Mouse (Mus musculus): ENCODE measurements around the gene Hyal3. TPM values are rescaled to one million over a fixed set of nuclear protein-coding genes. Genes with fewer than 3 reads are reported as not detected.
"Not testable (repeated sequence)": the region's sequence is repeated elsewhere in the genome, so short reads cannot be mapped to it uniquely, and the experiment has no call there.

The Hyal3 gene
- total RNA-seq, 2 experiments from 2014 or later: 0.66 to 0.78 TPM

DNA sequence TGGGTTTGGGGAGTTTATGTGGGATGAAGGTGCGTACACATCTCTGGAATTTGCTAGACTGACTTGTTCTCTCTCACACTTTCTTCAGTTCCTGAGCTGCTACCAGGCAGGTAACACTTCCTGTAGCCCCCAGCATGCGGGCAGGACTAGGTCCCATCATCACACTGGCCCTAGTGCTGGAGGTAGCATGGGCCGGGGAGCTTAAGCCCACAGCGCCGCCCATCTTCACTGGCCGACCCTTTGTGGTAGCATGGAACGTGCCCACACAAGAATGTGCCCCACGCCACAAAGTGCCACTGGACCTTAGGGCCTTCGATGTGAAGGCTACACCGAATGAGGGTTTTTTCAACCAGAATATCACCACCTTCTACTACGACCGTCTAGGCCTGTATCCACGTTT is 10.6 kb upstream of the Hyal3 start:
- no peak for DNase-seq (ENCODE audit: low spot score in 2 of 2)

DNA sequence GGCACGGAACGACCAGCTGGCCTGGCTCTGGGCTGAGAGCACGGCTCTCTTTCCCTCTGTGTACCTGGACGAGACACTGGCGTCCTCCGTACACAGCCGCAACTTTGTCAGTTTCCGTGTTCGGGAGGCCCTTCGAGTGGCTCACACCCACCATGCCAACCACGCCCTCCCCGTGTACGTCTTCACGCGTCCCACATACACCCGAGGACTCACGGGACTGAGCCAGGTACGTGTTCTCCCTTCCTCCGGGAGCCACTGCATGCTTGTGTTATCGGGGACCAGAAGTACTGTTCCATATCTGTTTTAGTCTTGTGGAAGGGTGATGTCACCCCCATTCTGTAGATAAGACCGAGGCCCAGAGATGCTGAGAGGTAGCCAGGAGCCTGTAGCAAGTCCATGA is 9.8 kb upstream of the Hyal3 start:
- DNase-seq (ENCODE audit: low spot score in 2 of 2): no peak

DNA sequence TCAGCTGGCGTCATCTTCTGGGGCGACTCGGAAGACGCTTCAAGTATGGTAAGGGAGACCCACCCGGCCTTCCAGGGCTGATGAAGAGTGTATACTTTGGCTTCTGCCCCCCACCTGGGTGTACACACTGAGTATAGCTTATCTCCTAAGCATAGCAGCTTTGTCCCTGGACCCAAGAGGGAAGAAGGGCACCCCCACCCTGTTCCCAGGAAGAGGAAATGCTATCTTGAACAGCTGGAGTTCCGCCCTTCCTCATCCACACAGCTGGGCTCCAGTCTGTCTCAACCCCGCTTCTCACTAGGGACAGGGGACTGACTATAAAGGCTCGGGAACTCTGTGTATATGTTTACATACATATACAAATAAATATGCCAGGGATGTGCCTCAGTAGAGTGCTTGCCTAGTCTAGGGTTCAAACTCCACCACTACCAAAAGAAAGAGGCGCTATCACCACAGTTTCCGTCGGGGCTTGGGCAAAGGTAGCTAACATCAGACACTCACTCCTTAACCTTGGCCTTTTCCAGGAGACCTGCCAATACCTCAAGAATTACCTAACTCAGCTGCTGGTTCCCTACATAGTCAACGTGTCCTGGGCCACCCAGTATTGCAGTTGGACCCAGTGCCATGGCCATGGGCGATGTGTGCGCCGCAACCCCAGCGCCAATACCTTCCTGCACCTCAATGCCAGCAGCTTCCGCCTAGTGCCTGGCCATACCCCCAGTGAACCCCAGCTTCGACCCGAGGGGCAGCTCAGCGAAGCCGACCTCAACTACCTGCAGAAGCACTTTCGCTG is 8.9 kb upstream of the Hyal3 start:
- no peak for DNase-seq (ENCODE audit: low spot score in 2 of 2)

DNA sequence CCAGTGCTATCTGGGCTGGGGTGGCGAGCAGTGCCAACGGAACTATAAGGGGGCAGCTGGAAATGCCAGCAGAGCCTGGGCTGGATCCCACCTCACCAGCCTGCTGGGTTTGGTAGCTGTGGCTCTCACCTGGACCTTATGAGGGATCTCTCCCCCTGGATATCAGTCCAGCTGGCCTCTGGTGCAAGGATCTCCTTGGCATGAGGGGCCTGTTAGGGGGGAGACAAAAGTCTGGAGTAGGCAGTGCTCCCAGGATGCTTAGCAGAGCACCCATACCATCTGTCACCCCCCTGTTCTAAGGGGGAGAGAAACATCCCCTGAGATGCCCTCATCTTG is 8.3 kb upstream of the Hyal3 start:
- no peak for DNase-seq (ENCODE audit: low spot score in 2 of 2)

DNA sequence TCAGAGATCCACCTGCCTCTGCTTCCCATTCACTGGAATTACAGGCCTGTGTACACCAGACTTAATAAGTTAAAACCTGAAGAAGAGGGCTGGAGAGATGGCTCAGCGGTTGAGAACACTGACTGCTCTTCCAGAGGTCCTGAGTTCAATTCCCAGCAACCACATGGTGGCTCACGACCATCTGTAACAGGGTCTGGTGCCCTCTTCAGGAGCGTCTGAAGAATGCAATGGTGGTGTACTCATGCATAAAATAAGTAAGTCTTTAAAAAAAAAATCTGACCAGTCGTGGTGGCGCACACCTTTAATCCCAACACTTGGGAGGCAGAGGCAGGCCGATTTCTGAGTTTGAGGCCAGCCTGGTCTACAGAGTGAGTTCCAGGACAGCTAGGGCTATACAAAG is 6.8 kb upstream of the Hyal3 start:
- DNase-seq (ENCODE audit: low spot score in 2 of 2): not testable (repeated sequence)

DNA sequence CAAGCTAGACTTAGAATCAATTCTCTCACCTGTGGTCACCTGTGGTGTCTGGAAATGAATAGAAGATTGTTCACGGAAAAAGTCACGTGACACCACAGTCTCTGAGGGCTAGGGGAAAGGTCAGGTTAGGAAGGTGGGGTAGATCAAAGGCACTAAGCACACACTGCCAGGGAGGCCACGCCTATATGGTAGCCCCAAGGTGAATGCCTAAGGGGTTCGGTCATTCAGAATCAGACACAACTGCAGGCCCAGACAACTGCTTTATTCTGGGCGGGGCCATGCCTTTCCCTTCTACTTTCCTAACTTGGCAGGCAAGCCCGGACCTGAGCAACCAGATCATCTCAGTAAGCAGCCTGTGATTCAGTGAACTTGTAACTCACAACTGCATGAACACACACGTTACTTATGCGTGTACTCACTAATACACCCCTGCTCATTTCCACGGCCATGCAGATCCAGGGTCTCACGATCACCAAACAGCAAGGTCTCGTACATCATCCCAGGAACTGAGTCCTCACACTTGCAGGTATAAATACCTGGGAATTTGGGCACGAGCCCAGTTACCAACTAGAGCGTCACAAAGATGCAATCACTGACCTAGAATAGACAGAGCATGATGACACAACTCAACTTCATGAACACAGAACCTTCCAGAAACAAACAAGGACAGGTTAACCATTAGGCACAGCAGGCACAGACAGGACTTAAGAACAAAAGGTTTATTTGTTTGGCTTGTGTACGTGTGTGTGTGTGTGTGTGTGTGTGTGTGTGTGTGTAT is 4.8 kb upstream of the Hyal3 start:
- DNase-seq (ENCODE audit: low spot score in 2 of 2): no peak

DNA sequence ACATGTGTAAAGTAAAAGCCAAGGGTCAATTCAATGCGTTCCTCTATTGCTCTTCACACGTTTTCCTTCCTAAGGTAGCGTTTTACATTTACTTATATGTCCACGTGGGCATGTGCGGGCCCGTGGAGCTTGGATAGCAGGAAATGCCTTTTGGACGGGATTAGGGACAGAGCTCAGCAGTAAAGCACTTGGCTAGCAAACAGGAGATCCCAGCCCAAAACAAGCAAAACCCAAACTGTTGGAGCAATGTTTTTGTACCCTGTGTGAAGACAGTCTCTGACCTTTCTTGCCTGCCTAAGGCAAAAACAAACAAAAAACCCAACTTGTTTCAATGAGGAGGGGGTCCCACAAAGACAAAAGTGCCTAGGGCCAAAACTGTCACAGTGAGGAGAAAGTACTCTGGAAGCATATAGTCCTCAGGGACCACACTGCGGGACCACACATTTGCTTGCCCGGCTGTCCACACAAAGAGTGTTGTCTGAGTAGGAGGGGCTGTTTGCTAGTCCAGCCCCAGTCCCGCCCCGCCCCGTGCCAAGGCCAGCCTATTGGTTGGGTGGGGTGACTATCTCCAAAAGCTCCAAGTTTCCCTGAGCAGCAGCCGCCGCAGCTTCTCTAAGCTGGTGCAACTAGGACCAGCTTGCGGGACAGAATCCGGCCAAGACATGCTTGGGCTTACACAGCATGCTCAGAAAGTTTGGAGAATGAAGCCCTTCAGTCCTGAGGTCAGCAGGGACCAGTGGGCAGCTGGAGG is 4.1 kb upstream of the Hyal3 start, which contains the start of gene Hyal1:
Hyal1 (plus strand) TSS at position 571 of the 751 bp plus-strand sequence.
- peak; percentile 73 to 88 for DNase-seq (ENCODE audit: low spot score in 2 of 2)

DNA sequence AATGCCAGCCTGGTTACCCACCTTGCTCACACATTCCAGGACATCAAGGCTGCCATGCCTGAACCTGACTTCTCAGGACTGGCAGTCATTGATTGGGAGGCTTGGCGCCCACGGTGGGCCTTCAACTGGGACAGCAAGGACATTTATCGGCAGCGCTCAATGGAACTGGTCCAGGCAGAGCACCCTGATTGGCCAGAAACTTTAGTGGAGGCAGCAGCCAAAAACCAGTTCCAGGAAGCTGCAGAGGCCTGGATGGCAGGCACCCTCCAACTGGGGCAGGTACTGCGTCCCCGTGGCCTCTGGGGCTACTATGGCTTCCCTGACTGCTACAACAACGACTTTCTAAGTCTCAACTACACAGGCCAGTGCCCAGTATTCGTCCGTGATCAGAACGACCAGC is 2.7 kb upstream of the Hyal3 start:
- DNase-seq (ENCODE audit: low spot score in 2 of 2): no peak

DNA sequence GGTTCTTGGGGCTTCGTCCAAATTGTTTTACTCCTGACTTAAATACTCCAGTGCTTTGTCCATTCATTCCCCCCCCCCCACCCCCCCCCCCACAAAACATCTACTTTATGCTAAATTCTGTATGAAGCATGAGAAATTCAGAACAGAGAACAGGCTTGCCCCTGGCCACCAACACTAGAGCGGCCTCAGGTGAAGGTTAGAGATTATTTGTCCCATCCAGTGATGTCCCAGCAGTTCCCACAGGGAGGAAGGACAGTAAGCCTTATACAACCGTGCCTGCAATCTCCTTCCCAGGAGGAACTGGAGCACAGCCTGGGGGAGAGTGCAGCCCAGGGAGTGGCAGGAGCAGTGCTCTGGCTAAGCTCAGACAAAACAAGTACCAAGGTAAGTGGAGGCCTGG is 2.0 kb upstream of the Hyal3 start, which contains the start of gene Naa80:
Naa80 (plus strand) TSS at position 301 of the 400 bp plus-strand sequence.
- DNase-seq (ENCODE audit: low spot score in 2 of 2): no peak

DNA sequence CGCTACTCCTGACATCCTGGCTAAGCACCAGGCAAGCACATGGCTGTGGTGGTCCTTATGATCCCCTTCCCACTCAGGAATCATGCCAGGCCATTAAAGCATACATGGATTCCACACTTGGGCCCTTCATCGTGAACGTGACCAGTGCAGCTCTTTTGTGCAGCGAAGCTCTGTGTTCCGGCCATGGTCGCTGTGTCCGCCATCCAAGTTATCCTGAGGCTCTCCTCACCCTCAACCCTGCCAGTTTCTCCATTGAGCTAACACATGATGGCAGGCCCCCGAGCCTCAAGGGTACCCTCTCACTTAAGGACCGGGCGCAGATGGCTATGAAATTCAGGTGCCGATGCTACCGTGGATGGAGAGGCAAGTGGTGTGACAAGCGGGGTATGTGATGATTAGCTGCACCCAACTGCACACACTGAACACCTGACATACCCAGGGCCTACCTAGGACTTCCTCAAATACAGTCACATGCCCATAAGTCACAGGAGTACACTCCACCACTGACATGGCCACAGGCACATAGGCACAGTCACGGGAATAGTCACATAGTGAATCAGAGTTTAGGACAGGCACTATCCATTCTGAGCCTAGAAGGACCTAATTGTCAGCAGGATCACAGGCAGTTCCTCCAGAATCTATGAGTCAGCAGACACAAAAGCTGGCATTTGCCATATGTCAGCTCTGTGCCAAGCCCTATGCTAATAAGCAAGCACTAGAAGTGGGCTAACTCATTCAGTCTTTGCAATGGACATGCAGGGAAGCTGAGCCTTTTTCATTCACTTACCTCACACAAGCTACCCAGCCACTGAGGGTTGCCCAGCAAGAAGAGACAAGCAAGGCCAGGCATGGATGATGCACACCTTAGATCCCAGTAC is 1.4 kb upstream of the Hyal3 start:
- DNase-seq (ENCODE audit: low spot score in 2 of 2): no peak

DNA sequence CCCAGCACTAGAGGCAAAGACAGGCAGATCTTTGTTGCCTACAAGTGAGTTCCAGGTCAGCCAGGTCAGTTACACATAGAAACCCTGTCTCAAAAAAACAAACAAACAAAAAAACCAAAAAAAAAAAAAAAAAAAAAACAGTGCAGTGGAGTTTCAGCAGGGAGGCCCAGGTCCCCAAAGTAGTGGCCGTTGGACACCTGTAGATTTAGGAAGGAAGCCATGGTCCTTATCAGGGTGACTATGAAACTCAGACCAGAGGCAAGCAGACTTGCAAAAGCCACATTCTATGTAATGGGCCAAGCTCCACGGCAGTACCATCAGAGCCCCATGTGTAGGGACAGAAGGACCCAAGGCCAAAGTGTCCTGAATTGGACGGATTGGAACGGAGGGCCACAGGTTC is 966 bp downstream of the Hyal3 start:
- DNase-seq (ENCODE audit: low spot score in 2 of 2): no peak

DNA sequence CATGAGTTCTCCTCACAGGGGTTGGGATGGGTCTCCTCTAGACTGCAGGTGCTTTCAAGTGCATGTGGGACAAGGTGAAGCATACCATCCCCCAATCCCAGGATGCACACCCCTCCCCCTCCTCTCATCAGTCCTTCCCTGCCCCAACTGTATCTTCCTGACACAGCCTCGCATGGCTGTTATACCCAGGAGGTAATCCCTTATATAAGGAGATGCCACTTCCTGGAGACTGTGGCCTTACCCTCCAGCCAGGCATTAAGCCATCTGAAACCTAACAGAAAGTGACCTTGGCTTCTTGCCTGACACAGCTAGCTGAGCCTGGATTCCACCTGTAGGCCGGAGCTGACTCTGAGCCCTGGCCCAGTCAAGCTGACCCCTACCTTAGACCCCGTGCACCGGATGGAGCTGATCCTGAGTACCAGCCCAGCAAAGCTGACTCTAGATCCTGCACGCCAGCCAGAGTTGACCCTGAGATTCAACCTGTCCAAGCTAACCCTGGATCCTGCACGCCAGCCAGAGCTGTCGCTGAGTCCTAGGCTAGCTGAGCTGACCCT is 2.0 kb downstream of the Hyal3 start:
- no peak for DNase-seq (ENCODE audit: low spot score in 2 of 2)

DNA sequence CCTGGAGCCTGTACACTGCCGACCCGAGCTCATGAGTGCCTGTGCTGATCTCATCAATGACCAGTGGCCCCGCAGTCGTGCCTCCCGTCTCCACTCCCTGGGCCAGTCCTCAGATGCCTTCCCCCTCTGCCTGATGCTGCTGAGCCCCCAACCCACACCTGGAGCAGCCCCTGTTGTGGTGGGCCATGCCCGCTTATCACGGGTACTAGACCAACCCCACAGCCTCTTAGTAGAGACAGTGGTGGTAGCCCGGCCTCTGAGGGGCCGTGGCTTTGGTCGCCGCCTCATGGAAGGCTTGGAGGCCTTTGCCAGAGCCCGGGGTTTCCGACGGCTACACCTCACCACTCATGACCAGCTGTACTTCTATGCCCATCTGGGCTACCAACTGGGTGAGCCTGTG is 2.6 kb downstream of the Hyal3 start:
- DNase-seq (ENCODE audit: low spot score in 2 of 2): no peak

DNA sequence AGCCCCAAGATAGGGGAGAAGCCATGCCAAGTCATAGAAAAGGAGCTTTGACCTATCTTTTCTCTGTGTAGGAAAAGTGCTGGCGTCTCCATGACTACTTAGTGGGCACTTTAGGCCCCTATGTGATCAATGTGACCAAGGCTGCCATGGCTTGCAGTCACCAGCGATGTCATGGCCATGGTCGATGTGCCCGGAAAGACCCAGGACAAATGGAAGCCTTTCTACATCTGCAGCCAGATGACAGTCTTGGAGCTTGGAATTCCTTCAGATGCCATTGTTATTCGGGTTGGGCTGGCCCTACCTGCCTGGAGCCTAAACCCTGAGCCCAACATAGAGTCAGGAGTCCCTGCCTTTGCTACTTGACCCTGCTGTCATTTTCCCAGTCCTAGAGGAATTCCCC is 5.9 kb downstream of the Hyal3 start:
- no peak for DNase-seq (ENCODE audit: low spot score in 2 of 2)

DNA sequence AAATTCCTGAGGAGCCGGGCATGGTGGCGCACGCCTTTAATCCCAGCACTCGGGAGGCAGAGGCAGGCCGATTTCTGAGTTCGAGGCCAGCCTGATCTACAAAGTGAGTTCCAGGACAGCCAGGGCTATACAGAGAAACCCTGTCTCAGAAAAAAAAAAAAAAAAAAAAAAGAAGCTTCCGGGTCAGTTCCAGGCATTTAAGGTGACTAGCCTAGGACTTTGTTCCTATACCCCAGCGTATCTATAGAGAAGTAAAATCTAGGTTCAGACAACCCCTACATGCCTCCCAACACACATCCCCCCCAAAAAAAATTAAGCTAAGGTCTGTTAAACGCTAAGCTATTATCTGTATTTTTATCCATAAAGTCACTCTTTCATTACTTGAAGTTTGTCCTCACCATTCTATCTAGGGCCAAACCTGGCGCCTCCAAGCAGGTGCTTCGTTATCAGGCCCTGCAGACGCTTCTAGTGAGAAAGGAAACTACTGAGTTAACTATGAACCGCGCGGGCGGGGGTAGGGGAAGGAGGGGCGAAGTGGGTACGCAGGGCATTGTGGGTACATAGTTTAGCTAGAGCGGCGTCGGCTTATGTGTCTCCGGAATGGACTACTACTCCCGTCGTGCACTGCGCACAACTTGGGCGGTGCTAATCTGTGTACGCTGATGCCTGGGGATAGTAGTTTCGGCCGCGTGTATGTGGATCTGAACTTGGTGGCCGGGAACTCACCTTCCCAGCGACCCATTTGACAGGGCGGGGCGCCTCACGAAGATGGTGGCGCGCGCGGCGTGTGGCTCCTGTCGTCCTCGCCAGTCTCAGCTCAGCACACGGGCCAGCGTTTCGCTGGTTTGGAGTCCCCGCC is 6.6 kb downstream of the Hyal3 start, which contains the start of gene Ifrd2:
Ifrd2 (plus strand) TSS at position 669 of the 859 bp plus-strand sequence.
- DNase-seq (ENCODE audit: low spot score in 2 of 2): peak; percentile 77 to 95

DNA sequence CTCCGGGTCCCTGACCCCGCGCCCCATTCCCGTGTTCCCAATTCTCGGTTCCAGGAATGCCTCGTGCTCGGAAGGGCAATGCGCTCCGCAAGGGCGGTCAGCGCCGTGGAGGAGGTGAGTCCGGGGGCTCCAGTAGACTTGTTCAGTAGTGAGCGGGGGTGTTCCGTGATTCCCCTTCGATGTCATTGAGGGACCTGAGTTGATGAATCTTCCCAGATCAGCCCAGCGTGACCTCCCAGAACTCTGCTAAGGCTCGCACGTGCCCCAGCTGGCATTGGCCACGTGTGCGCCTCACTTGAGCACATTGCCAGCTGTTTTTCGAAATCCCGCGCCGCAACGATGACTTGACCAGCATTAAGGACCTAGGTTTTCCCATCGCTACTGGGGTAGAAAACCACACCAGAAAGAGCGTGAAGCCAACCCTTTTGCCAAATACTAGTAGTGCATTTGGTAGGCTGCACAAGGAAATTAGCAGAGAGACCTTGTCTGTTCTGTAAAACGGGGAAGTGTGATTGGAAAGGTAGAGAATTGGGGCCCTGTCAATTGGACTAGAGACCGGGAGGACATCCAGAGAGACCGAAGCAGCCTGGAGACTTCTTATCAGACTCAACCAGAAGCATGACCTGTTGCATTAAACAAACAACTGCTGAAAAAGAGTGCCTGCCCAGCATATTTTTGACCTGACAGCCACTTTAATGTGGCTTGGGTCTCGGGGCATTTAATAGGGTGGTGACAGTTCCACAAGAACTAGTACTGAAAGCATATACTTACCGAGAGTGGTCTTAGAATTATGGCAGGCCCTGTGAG is 7.4 kb downstream of the Hyal3 start:
- DNase-seq (ENCODE audit: low spot score in 2 of 2): no peak

DNA sequence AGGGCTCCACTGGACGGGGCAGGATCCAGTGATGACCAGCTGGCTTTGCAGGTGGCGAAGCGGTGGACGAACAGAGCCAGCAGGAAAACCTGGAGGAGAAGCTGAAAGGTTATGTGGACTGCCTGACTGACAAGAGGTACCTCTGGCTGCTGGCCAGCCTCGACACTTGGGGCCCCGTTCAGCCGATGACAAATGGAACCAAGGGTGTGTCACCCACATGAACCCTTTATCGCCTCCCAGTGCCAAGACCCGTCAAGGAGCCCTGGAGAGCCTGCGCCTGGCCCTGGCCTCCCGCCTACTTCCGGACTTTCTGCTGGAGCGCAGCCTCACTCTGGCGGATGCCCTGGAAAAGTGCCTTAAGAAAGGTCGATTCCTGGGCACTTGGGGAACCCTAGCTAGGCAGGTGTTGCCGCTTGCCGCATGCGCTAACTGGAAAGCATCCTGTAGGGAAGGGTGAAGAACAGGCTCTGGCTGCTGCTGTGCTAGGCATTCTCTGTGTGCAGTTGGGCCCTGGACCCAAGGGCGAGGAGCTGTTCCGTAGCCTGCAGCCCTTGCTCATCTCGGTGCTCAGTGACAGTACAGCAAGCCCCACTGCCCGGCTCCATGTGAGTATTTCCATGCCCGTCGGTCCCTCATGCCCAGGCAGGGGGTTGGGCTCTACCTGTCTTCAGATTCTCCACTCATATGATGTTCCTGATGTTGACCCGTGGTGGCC is 9.6 kb downstream of the Hyal3 start:
- DNase-seq (ENCODE audit: low spot score in 2 of 2): no peak

DNA sequence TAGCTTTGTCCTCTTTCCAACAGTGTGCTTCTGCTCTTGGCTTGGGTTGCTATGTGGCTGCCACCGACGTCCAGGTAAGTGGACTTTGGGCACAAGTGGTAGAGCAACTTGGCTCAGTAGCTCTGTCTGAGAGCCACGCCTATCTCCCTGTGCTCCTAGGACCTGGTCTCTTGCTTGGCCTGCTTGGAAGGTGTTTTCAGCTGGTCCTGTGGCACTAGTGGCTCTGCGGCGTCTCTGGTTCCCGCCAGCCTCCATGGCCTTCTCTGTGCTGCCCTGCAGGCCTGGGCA is 10.1 kb downstream of the Hyal3 start:
- no peak for DNase-seq (ENCODE audit: low spot score in 2 of 2)

All from gastrocnemius, postnatal 4 days (tissue).